Mouse (Mus musculus) fat pad, adult 2 months (tissue): ENCODE measurements around the gene Wwox.
"Not testable (repeated sequence)": the region's sequence is repeated elsewhere in the genome, so short reads cannot be mapped to it uniquely, and the experiment has no call there.

ENCODE experiments used
- DNase-seq: peaks from one replicate; pipeline ENCODE4 v3.0.0-alpha.2; 2011; ENCODE audit warnings: low read depth, low spot score; ENCODE audit errors: extremely low read depth

Gene Wwox

GRCm38 (mm10) chr8:114779002-114779401 lies 339.5 kb downstream of the Wwox start:
- no peak for DNase-seq

GRCm38 (mm10) chr8:114783321-114783720 lies 343.9 kb downstream of the Wwox start:
- no peak for DNase-seq

- no peak for DNase-seq
These were observed 346.4 kb downstream of the Wwox start for GRCm38 (mm10) chr8:114785834-114786233.

DNA sequence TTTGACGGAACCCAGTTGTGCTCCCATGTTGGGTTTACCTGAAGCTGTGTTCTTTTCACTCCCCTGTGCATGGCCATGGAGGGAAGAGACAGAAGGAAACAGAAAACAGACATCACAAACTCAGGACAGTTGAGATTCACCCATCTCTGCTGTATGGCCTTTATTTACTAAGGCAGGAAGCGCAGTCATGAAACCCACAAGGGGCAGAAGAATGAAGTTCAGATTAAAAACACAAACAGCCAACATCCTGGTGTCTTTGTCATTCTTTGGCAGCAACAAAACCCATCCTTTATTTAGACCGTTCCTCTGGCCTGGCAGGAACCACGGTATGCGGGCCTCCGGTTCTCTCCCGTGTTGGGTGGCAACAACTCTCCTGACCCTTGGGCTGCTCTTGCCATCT lies 350.2 kb downstream of the Wwox start:
- no peak for DNase-seq

- DNase-seq: no peak
These were observed 351.3 kb downstream of the Wwox start for GRCm38 (mm10) chr8:114790754-114791153.

DNA sequence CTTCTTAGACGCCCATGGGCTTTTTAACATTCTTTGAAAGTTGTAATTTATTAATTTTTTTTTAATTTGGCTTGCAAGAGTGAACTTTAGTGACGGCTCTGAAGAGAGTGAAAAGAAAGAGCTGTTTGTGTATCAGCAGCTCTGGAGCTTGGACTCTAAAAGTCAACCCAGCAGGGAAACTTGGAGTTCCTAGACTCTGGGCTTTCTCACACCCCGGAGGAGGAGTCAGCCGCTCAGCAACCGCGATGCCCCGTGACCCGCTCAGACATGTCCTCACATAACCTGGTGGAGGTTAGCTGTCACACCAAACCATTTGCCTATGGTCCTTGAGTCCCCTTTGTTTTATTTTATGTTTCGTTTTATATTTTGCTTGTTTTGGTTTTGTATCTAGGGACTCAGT lies 354.2 kb downstream of the Wwox start:
- no peak for DNase-seq

DNA sequence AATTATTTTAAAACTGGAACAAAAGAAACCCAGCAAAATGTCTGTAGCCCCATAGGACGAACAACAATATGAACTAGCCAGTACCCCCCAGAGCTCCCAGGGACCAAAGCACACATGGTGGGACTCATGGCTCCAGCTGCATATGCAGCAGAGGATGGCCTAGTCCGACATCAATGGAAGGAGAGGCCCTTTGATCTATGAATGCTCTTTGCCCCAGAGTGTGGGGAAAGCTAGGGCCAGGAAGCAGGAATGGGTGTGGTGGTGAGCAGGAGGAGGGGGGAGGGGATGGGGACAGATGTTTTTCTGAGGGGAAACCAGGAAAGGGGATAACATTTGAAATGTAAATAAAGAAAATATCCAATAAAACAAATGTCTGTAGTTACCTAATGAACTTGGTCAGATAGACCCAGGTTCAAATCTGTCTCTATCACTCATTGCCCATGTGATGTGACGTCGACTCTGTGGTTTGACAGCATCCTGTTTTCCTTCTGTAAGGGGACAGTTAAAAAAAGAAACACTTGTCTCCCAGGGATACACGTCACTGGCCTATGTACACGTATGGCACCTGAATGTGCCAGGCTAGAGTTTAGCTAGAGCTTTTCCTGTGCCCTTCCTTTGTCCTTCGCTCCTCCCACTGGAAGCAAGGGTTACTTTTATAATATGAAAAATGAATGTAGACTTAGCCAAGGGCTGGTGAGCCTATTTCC lies 362.1 kb downstream of the Wwox start:
- DNase-seq: no peak

- DNase-seq: no peak
These were observed 363.7 kb downstream of the Wwox start for GRCm38 (mm10) chr8:114803113-114803512.

DNA sequence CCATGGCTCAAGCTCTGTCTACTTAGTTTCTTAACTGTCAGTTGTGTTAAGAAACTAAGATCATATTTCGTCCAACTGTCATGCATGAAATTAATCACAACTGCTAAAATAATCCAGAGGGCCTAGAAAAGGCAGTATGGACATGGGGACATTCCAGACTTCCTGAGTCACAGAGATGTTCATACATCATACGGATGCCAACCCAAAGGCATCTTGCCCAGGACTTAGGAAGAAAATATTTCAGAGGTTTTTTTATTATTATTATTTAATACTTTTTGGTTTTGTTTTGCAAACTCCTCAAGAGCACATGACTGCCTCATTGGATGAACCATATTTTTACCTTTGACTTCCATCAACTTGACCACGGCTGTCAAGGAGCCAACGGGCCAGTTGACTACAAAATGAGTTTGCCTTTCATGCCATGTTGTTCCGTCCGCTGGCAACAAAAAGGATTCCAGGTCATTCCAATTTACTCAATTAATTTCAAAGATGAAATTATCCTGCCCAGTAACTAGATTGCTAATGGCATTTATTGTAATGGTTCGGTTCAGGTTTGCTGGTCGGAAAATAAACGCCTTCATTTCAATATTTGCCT lies 367.5 kb downstream of the Wwox start:
- DNase-seq: no peak

DNA sequence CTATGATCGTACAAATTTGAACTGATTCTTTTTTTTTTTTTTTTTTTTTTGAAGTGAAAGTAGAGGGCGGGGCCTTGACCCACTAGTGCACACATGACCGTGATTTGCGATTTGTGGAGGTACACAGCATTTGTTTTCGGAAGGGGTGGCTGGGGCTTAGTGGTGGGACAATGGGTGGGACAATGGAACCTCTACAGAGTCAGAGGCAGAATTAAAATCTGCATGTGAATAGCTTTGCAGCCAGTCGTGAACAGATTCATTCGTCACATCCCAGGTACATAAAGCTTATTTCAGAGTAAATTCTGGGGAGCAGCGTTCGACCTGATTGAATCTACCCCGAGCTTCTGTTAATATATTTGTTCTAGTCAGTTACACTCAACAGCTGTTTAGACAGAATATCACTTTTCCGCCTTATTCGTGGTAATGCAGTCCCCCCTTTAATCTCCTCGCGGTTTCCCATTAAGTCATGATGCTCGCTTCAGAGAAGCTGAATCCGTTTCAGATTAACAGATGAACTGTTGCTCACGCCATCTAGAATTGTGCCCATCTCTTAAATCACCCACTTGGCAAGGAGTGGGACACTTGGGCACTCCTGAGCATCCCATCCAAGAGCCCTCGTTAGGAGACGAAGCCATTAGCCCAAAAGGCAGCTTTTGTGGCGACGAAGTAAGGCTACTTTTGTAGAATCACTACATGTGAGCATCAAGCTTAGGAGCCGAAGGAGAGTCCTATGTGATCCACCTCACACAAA lies 368.4 kb downstream of the Wwox start:
- no peak for DNase-seq

DNA sequence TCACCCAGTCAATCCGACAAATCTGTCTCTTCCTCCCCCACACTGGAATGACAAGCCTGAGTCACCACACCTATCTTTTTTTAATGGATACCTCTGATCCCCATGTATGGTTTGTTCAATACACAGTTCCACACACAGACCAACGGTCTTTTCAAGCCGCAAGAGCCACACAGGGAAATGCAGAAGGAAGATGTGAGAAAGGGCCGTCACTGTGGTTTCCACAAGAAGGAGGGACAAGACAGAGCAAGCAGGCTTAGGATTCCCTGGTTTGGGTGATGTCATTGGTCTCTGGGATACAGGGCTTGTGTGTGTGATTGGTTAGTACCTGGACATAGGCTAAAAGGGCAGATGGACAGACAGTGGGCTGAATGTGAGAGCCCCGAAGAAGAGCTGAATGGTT lies 371.0 kb downstream of the Wwox start:
- no peak for DNase-seq

DNA sequence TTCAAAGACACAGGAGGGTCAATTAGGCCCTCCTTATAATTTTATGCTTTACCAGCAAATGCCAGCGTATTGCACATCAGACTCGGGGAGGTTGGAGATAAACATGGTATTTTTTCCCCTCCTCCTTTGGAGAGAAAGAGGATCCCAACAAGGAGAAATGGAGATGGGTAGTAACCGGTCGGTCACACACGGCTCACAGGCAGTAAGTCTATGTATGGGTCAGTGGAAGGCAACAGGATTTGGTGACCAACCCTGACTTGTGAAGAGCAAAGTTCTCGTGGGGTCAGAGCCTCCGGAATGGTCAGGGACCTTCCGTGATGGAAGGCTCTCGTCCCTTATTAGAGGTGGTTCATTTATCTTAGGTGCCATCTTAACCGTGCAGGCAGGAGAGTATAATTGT lies 374.4 kb downstream of the Wwox start:
- DNase-seq: no peak

GRCm38 (mm10) chr8:114814769-114815736 lies 375.6 kb downstream of the Wwox start:
- no peak for DNase-seq

- no peak for DNase-seq
These were observed 376.9 kb downstream of the Wwox start for GRCm38 (mm10) chr8:114816343-114816742.

DNA sequence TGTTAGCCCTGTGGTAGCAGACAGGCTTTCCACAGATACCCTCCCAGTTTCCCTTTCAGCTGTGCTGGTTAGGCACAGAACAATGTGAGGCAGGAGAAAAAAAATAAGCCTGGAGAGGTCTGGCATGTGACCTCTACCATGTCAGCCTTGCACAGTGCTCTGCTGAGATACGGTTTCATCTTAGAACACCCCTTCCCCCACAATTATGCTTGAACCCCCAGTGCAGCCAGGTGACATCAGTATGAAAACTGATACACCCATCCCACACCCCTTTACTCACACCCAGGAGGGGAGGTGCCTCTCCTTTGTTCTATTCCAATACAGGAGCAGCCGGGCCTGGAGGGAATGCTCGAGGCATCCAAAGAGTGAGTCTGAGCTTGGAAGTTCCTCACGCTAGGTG lies 377.5 kb downstream of the Wwox start:
- DNase-seq: no peak

DNA sequence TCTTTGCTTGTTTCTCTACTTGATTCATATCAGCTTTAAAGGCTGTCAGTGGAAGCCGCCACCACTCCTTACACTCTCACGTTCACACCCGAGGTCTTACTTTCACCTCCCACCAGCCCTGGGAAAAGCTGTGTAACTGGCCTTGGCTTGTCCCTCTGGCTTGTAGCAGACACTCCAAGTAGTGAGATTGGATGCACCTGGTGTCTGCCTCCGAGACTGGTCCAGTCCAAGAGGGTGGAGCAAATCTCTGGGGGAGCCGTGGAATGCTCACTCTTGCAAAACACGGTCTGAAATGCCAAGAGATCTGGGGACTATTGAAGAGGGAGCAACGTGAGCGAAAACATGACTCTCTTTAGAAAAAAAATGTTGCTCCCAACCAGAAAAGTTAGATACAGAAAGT lies 382.1 kb downstream of the Wwox start:
- peak; percentile 13 for DNase-seq

GRCm38 (mm10) chr8:114825460-114825859 lies 386.0 kb downstream of the Wwox start:
- DNase-seq: no peak

DNA sequence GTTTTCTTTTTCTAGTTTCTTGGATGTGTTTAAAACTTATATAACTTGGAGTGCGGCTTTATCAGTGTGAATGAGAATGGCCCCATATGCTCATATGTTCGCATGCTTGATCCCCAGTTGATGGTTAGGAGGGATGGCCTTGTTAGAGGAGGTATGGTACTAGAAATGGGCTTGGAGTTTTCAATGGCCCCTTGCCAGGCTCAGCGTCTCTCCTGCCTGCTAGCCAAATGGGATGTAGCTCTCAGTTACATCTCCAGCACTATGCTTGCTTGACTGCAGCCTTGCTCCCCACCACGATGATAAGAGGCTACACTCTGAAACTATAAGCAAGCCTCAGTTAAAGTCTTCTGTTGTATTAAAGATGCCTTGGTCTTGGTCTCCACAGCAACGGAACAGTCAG lies 387.5 kb downstream of the Wwox start:
- no peak for DNase-seq

DNA sequence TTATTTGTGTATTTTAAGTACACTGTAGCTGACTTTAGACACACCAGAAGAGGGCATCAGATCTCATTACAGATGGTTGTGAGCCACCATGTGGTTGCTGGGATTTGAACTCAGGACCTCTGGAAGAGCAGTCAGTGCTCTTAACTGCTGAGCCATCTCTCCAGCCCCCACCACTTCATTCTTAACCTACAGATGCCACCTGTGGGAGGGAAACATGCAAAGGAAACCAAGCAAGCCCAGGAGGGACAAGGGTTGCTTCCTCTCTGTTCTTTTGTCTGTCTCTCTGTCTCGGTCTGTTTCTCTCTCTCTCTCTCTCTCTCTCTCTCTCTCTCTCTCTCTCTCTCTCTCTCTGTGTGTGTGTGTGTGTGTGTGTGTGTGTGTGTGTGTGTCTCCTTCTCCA lies 388.4 kb downstream of the Wwox start:
- not testable (repeated sequence) for DNase-seq

DNA sequence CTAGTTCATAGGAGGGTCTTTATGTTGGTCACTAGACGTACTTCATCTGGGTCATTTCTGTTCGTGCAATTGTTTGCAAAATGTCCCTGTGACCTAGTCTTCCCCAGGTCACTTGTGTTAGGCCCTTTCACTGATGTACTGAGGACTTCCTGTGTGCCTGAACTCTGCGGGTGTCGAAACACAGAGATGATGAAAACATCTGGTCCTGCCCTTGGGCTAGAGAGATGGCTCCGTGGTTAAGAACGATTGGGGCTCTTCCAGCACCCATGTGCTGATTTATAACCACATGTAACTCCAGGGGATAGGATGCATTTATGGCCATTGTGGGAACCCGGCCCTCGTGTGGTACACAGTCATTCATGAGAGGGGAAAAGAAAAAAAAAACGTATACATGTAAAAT lies 392.1 kb downstream of the Wwox start:
- DNase-seq: peak; percentile 72

DNA sequence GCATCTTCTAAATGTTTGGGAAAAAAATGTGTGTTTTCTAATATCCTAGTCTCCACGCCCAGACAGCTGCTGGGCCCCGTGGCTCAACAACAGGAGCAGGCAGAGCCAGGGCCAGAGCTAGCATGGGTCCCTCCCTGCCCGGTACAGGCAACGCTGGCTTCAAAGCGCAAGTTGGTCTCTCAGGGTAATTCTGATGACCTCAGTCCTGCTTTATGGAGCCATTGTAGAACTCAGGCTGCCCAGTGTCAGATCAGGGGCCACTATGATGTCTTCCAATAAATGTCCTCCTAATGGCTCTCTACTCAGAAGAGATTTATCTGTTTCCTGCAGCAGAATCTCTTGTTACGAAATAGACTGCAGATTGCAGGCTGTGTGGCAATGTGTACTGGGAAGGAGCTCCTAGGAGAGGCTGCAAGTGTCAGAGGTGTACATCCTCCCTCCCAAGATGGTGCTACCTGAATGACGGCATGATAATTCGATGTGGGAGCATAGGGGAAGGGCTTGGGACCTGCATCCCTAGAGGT lies 392.9 kb downstream of the Wwox start:
- peak; percentile 51 for DNase-seq
